In the genomic region with DNA sequence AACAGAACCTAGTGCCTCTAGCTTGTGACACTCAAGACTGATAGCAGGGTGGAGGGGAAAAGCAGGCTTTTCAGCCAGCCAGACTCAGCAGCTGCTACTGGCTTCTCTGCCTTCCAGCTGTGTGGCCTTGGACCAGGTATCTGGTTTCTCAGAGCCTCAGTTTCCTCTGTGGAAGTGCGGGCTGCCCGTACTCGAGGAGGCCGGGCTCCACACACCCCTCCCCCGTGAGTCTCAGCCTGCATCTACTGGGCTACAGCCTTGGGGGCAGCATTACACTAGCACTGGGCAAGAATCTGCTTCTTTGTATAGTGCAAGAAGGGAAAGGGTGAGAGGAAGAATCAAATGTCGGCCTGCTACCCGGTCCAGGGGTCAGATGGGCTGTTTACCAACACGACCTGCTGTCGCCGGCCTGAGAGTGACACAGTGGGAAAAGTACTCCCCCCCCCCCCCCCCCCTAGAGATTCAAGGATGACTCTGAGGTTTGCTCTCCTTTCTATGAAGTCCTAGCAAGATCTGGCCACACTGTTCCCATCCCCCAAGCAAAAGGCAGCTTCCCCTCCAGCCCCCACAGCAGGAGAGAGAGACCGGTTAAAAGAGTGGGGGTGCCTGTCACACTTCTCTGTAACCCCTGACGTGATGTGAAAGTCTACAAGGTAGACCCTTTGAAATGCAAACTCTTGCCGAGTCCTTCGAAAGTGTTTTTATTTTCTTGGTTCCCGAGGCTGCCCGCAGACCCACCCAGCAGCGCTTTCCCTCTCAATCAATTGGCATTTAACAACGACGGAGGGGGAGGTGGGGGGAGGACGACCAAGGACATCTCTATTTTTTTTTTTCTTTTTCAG, we compare ENCODE assay signal across 8 mouse cellular contexts. TPM values are rescaled to one million over a fixed set of nuclear protein-coding genes. Genes with fewer than 3 reads are reported as not detected.
DNase-seq lines count a peak whose midpoint lies in the region; ATAC-seq and TF ChIP-seq lines count a peak whose summit lies in the region.

No protein-coding gene starts in this region.

- H3K36me3 ChIP-seq in kidney, postnatal 0 days (ENCODE audit: insufficient read depth, low read length) = no peaks in the 10 kb centered on the region
- no peaks in the 10 kb centered on the region for H3K36me3 ChIP-seq in midbrain, embryonic 15.5 days (replicated peaks)

- peaks cover 45% of the 10 kb centered on the region for H3K4me1 ChIP-seq in cerebellum, adult 2 months (ENCODE audit: control insufficient read depth, insufficient read depth, low read length)
- peaks cover 58% of the 10 kb centered on the region for H3K4me1 ChIP-seq in kidney, postnatal 0 days (replicated peaks; ENCODE audit: insufficient read depth, low read length)
- H3K4me1 ChIP-seq in midbrain, embryonic 15.5 days = peaks cover 77% of the 10 kb centered on the region

- no peak for ATAC-seq in kidney, postnatal 0 days (replicated peaks; ENCODE audit: low FRiP score, low read depth)
- no peak for ATAC-seq in midbrain, embryonic 15.5 days (replicated peaks)
- ATAC-seq in erythroid progenitor cell, adult 5-6 weeks (replicated peaks; ENCODE audit: low FRiP score, poor library complexity, severe bottlenecking) = no peak

- H3K27me3 ChIP-seq in cerebellum, adult 2 months (ENCODE audit: control insufficient read depth, insufficient read depth, low read length) = no peaks in the 10 kb centered on the region
- H3K27me3 ChIP-seq in kidney, postnatal 0 days (ENCODE audit: insufficient read depth, low read length) = no peaks in the 10 kb centered on the region
- H3K27me3 ChIP-seq in midbrain, embryonic 15.5 days (replicated peaks) = no peaks in the 10 kb centered on the region

- H3K4me2 ChIP-seq in kidney, postnatal 0 days (ENCODE audit: low read length) = peak overlapping the region; percentile 32
- peak overlapping the region; percentile 32 for H3K4me2 ChIP-seq in midbrain, embryonic 15.5 days

- H3K27ac ChIP-seq in cerebellum, adult 2 months (ENCODE audit: insufficient read depth, low read length) = peak overlapping the region; percentile 99
- H3K27ac ChIP-seq in gastrocnemius, adult 2 months = peak overlapping the region; percentile 98
- H3K27ac ChIP-seq in kidney, postnatal 0 days = peak overlapping the region; percentile 82
- H3K27ac ChIP-seq in midbrain, embryonic 15.5 days = peak overlapping the region; percentile 77

- no peaks in the 10 kb centered on the region for H3K9me3 ChIP-seq in kidney, postnatal 0 days (replicated peaks; ENCODE audit: low read length)
- H3K9me3 ChIP-seq in midbrain, embryonic 15.5 days = no peaks in the 10 kb centered on the region

- peak; percentile 48 for DNase-seq in ovary, postnatal 36 days (ENCODE audit: low spot score)
- no peak for DNase-seq in ovary, postnatal 14 days (ENCODE audit: low spot score)
- peak; percentile 68 to 70 for DNase-seq in cerebellum, adult 2 months
- peak; percentile 76 for DNase-seq in gastrocnemius, adult 2 months
- DNase-seq in kidney, postnatal 0 days (ENCODE audit: low spot score) = peak; percentile 65
- DNase-seq in urinary bladder, postnatal 14 days (ENCODE audit: low spot score) = no peak

- 9% methylated on average over 20 of the region's 20 CpGs for WGBS in cerebellum, adult 2 months
- 8% methylated on average over 20 of the region's 20 CpGs for WGBS in kidney, postnatal 0 days
- 4% methylated on average over 20 of the region's 20 CpGs for WGBS in midbrain, embryonic 15.5 days

- intact Hi-C loops in gastrocnemius, adult 2 months (cut with DNase I) = loop anchor here (5.0 kb wide), 1 partner anchor 42 kb away; no protein-coding TSS in a partner anchor

- no peak for TF ChIP-seq CTCF in cerebellum, adult 2 months (IDR thresholded peaks at IDR 0.05; ENCODE audit: borderline replicate concordance, insufficient read depth, low read depth, low read length)
- 0 out of 2 replicates have a peak, but pooled peaks have one; percentile 1 for TF ChIP-seq CTCF in gastrocnemius, adult 2 months (IDR thresholded peaks at IDR 0.05)
- peak; percentile 14; the same call in 1 of the 2 replicates for TF ChIP-seq CTCF in kidney, postnatal 0 days (IDR thresholded peaks at IDR 0.05; ENCODE audit: low read depth)

- H3K4me3 ChIP-seq in cerebellum, adult 2 months (replicated peaks; ENCODE audit: insufficient read depth, low read depth, low read length) = peak overlapping the region; percentile 41
- peak overlapping the region; percentile 35 for H3K4me3 ChIP-seq in gastrocnemius, adult 2 months
- H3K4me3 ChIP-seq in kidney, postnatal 0 days (replicated peaks; ENCODE audit: low read depth, low read length) = no peak overlapping the region
- H3K4me3 ChIP-seq in midbrain, embryonic 15.5 days = no peak overlapping the region

- H3K9ac ChIP-seq in kidney, postnatal 0 days (ENCODE audit: low read depth, low read length) = 0 out of 2 replicates have a peak overlapping the region, but pooled peaks have one; percentile 24
- 0 out of 2 replicates have a peak overlapping the region, but pooled peaks have one; percentile 16 for H3K9ac ChIP-seq in midbrain, embryonic 15.5 days

- no peak for TF ChIP-seq POLR2A in cerebellum, adult 2 months (IDR thresholded peaks at IDR 0.05; ENCODE audit: borderline replicate concordance, insufficient read depth, low read length)

RNA-seq across cellular contexts. Expression of gene Fam53b, which starts 4.6 kb away (rescaled TPM):
- 37.3 and 37.8 TPM in 2 replicates for polyA plus RNA-seq in cerebellum, adult 2 months (2012; rRNA removed)
- total RNA-seq in gastrocnemius, adult 2 months (2021) = 10 to 100 TPM; 15.3 to 27.4 TPM
- polyA plus RNA-seq in kidney, postnatal 0 days (2015; fragmentation: Nextera tagmentation; extraction: Ambion mirVana) = 17.1 and 17.5 TPM in 2 replicates
- polyA plus RNA-seq in midbrain, embryonic 15.5 days (2015; fragmentation: Nextera tagmentation; extraction: Ambion mirVana) = 15.4 and 15.7 TPM in 2 replicates
- 241 and 246 TPM in 2 replicates for total RNA-seq in erythroid progenitor cell, adult 5-6 weeks (2015; ENCODE audit: low replicate concordance)
- total RNA-seq in erythroid progenitor cell, adult 5-6 weeks (2017; ENCODE audit: low replicate concordance) = 163 and 208 TPM in 2 replicates

RNA-seq across cellular contexts. Expression of gene Eef1akmt2, which starts 43.4 kb away (rescaled TPM):
- polyA plus RNA-seq in cerebellum, adult 2 months (2012; rRNA removed) = 44.7 and 46.3 TPM in 2 replicates
- total RNA-seq in gastrocnemius, adult 2 months (2021) = 1 to 10 TPM; 5.9 to 6.2 TPM
- 74.0 and 76.6 TPM in 2 replicates for polyA plus RNA-seq in kidney, postnatal 0 days (2015; fragmentation: Nextera tagmentation; extraction: Ambion mirVana)
- 83.9 and 88.1 TPM in 2 replicates for polyA plus RNA-seq in midbrain, embryonic 15.5 days (2015; fragmentation: Nextera tagmentation; extraction: Ambion mirVana)
- 4.7 and 8.0 TPM in 2 replicates for total RNA-seq in erythroid progenitor cell, adult 5-6 weeks (2015; ENCODE audit: low replicate concordance)
- 13.9 and 21.3 TPM in 2 replicates for total RNA-seq in erythroid progenitor cell, adult 5-6 weeks (2017; ENCODE audit: low replicate concordance)

RNA-seq across cellular contexts. Expression of gene Abraxas2, which starts 50.0 kb away (rescaled TPM):
- 28.8 and 28.9 TPM in 2 replicates for polyA plus RNA-seq in cerebellum, adult 2 months (2012; rRNA removed)
- total RNA-seq in gastrocnemius, adult 2 months (2021) = 10 to 100 TPM; 24.0 to 24.1 TPM
- 31.1 and 35.5 TPM in 2 replicates for polyA plus RNA-seq in kidney, postnatal 0 days (2015; fragmentation: Nextera tagmentation; extraction: Ambion mirVana)
- polyA plus RNA-seq in midbrain, embryonic 15.5 days (2015; fragmentation: Nextera tagmentation; extraction: Ambion mirVana) = 36.1 and 38.7 TPM in 2 replicates
- 8.6 and 17.2 TPM in 2 replicates for total RNA-seq in erythroid progenitor cell, adult 5-6 weeks (2015; ENCODE audit: low replicate concordance)
- 3.6 and 9.0 TPM in 2 replicates for total RNA-seq in erythroid progenitor cell, adult 5-6 weeks (2017; ENCODE audit: low replicate concordance)

Comparison
In these comparisons a context has a peak if more than half of its experiments do, and no peak if none do; other contexts are left out.
1. DNase-seq: peak in ovary, postnatal 36 days (single experiment), cerebellum, adult 2 months (2 of 2), gastrocnemius, adult 2 months (single experiment) and kidney, postnatal 0 days (single experiment); none in ovary, postnatal 14 days (single experiment) and urinary bladder, postnatal 14 days (single experiment).
2. H3K4me3 ChIP-seq: peak in cerebellum, adult 2 months (single experiment) and gastrocnemius, adult 2 months (single experiment); none in kidney, postnatal 0 days (single experiment) and midbrain, embryonic 15.5 days (single experiment).
3. Peak in every context shown above with its lines, with median percentiles within 50 percentile points of each other: H3K27ac ChIP-seq.